Mouse (Mus musculus): Measurements from ENCODE around the gene Myh14.

DNA sequence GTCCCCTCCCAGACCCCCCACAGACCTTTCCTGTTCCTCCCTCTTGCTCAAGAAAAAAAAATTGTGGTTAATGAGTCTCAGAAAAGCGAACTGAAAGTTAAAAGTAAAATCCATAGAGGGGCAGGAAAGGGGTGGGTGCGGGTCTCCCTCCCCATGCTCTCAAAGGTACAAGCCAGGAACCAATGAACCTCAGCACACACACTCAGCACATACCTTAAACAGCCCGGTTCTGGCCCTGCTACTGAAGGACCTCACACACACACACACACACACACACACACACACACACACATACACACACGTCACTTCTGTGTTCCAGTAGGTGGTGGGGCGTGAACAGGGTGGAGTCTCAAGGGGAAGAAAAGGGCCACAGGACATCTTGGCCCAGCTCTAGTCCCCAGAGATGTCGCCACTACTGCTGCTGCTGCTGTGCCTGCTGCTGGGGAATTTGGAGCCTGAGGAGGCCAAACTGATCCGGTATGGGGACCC lies 98.4 kb downstream of the Myh14 start, which contains the start of gene Napsa:
- TF ChIP-seq POLR2A (IDR thresholded peaks at IDR 0.05; ENCODE audit: extremely low read depth, insufficient read depth, low read length) (no peak), CTCF (IDR thresholded peaks at IDR 0.05; ENCODE audit: extremely low read depth, insufficient read depth, low read length) (no peak)

Measured in cortical plate, adult 2 months (tissue).